Mouse (Mus musculus) C2C12 (cell line): ENCODE results near the gene Crybg3.

Source experiments
- CEBPB ChIP-seq: IDR thresholded peaks from one replicate; pipeline ENCODE4 v1.6.1; 2011; ENCODE audit warnings: low read depth, mild to moderate bottlenecking, control low read depth, moderate library complexity
- CTCF ChIP-seq: IDR thresholded peaks from one replicate; pipeline ENCODE4 v1.5.1; 2011; ENCODE audit not compliant: control insufficient read depth, insufficient read depth, insufficient read length
- MAX ChIP-seq: IDR thresholded peaks from one replicate; pipeline ENCODE4 v1.6.1; 2011; ENCODE audit warnings: mild to moderate bottlenecking, control low read depth
- MYOD1 ChIP-seq: IDR thresholded peaks from one replicate; pipeline ENCODE4 v1.6.1; 2011; ENCODE audit warnings: low read depth; ENCODE audit not compliant: control insufficient read depth, insufficient read length
- MYOG ChIP-seq: IDR thresholded peaks from one replicate; pipeline ENCODE4 v1.6.1; 2011; ENCODE audit not compliant: control insufficient read depth, insufficient read length; ENCODE audit errors: extremely low read depth
- USF1 ChIP-seq: IDR thresholded peaks from one replicate; pipeline ENCODE4 v1.6.1; 2011; ENCODE audit warnings: low read depth, mild to moderate bottlenecking, control low read depth, moderate library complexity

DNA sequence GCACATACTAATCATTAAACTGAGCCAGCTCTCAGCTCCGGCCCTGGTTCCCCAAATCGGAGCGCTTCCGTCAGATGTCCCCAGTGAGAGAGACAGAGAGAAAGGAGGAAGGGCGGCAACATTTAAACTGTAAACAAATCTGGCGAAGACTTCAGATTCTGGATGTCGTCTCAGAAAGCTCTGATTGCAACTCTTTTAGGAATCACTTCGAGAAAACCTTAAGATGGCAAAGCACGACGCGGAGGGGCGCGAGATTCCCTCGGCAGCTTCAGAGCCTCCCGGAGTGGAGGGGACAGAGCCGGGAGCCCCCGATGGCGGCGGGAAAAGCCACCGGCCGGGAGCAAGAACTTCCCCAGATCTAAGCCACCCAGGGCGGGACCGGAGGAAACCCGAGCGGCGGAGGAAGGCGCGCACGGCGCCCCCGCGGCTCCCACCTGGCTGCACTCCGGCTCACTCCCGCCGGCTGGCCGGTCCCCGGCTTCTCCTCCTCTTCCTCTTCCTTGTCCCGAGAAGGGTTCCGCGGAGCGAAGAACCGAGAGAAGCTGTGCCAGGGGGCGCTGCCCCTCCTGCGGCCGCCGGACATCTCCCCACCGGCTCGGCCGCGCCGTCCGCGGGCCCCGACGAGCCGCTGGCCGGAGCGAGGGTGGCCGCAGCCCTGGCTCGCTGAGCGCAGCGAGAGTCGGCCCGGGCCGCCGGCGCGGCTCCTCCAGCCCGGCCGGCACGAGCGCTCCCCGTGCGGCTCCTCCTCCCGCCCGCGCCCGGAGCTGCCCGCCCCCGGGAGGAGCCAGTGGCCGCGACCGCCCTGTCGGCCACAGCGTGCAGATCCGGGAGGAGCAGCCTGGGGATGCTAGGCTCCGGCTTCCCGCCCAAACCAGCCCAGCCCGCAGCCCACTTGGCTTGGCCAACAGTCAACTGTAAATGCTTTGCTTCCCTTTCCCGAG lies at the start of gene Crybg3:
- no peak for TF ChIP-seq CEBPB
- no peak for TF ChIP-seq CTCF
- peak; percentile 82 for TF ChIP-seq MAX
- TF ChIP-seq USF1 = no peak
- TF ChIP-seq MYOD1 = no peak
- TF ChIP-seq MYOG = no peak
